Mouse (Mus musculus) inflammation-experienced regulatory T-cells, adult 6 months (primary cell): ENCODE measurements around the gene 4930572O03Rik. TPM values are rescaled to one million over a fixed set of nuclear protein-coding genes. Genes with fewer than 3 reads are reported as not detected.
"Not testable (repeated sequence)": the region's sequence is repeated elsewhere in the genome, so short reads cannot be mapped to it uniquely, and the experiment has no call there.

Experiments
- ATAC-seq: one replicate; pipeline ENCODE4 v1.8.0; 2017
- polyA plus RNA-seq, 3 experiments: library from polyadenylated mRNA; unstranded; fragments of 100-300 nt; shearing (Covaris generic); gene quantifications; one replicate each; pipeline ENCODE4 v1.2.1; 2017

Gene 4930572O03Rik
- not detected for polyA plus RNA-seq

DNA sequence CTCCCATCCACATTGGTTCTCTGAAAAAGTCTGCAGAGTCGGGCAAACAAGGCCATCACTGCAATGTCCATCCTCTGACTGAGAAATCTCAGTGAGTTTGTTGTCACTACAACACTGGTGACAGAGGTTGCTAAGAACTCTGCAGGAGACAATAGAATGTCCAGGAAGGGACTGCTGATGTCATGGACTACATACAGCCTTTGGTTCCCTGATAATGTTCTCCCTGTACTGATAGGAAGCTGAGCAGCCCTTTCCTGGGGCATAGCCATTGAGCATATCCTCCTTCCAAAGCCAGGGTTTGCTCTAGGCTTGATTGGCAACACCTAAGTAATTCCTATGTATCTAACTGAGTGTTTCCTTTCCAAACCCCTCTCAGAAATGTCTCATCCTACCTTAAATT, at the start of gene 4930572O03Rik:
TSS of gene 4930572O03Rik (minus strand) at position 101 of the 400 bp plus-strand sequence.
- ATAC-seq: not testable (repeated sequence)

DNA sequence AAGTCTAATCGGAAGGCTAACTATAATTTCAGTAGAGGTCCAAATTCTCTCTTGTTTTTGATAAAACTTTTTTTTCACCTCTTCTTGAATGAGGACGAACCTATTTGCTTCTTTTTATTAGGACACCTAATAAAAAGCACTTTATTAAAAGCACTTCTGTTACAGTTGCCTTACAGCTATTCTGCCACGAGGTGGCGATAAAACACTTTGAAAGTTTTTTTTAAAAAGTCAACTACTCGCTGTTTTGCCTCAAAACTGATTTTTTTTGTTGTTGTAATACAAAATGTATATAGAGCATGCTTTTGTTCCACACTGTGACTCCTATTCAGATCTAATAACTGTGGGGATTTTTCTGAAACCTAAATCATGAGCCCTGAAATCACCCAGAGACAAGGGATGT, 46.0 kb upstream of the 4930572O03Rik start:
- ATAC-seq: not testable (repeated sequence)

DNA sequence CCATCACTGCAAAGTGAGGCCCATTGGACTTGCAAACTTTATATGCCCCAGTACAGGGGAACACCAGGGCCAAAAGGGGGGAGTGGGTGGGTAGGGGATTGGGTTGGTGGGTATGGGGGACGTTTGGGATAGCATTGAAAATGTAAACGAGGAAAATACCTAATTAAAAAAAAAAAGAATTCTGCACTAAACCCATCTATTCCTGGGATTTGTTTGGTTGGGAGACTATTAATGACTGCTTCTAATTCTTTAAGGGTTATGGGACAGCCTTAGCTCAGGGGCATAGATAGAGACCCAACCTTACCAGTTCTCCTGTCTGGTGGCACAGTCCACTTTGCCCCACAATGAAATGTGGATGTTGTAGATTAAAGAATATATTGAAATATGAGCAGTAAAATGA, 40.9 kb upstream of the 4930572O03Rik start:
- ATAC-seq: not testable (repeated sequence)

DNA sequence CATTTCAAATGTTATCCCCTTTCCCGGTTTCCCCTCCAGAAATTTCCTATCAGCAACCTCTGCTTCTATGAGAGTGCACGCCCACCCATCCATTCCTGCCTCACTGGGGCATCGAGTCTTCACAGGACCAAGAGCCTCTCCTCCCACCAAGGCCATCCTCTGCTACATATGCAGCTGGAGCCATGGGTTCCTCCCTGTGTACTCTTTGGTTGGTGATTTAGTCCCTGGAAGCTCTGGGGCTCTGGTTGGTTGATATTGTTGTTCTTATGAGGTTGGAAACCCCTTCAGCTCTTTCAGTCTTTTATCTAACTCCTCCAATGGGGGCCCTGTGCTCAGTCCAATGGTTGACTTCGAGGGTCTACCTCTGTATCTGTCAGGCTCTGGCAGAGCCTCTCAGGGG, 35.0 kb upstream of the 4930572O03Rik start:
- ATAC-seq: not testable (repeated sequence)

DNA sequence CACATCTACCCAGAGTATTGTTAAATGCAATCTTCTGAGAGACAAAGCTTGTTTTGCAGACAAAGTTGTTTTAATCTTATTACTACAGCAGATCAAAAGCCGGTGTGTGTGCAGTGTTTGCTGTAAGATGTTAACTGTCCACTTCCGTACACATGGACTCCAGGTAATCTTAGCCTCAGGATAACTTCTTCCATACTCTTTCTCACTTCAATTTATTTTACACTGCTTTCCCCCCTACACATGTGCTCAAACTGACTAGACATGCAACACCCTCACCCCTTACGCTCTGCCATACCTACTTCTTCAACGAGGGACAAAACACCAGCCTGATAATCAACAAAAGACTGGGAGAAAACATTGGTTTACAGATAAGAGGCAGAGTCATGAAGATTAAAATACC, 34.0 kb upstream of the 4930572O03Rik start:
- ATAC-seq: not testable (repeated sequence)

DNA sequence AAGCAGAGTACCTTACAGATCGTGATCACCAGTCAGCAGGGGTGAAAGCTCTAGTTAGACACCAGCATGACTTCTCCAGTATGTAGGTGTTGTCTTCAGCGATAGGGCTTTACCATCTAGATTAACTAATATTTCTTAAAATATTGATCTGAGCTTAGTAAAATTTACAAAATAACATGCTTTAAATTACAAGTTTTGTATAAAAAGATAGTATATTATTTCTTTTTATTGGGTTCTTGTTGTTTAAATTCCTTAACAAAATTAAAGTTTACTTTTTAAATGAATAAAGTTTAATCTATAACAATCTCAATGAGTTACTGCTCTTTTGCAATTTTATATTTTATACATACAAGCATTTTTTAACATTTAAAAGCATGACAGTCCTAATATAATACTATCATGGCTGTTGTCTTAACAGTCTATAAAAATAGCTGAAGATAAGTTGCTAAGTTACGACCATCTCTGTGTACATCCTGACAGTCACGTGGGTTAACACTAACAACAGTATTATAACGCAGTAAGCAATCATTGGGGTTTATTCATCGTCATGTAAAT, 32.9 kb upstream of the 4930572O03Rik start:
- peak; percentile 58 for ATAC-seq

DNA sequence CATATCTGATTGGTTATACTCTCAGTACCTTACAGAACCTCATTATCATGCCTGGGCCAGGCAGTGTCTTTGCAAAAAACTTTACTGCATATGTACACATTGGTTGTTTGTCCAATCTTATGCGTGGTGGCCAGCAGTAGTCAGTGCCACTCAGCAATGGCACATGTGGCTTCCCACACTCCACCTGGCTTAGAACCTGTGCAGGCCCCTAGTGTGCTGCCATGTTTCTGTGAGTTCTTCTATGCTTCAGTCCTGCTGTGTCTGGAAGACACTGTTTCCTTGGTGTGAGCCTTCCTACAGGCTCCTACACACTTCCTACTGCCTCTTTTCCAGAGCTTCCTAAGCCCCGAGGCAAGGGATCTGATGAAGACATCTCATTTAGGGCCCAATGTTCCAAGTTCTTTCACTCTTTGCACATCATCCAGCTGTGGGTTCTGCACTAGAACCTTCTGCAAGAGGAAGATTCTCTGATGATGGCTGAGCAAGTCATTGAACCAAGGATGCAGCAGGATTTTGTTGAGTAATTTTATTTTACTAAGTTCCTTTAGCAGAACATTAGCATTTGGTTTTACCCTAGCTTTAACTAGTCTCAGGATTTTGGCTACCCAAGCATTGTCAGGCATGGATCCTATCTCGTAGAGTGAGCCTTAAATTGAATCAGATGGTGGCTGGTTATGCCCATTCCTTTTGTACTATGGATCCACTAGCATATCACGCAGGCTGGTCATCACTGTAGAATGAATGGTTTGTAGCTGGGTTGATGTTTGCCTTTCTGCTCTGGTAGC, 32.2 kb upstream of the 4930572O03Rik start:
- ATAC-seq: peak; percentile 38

DNA sequence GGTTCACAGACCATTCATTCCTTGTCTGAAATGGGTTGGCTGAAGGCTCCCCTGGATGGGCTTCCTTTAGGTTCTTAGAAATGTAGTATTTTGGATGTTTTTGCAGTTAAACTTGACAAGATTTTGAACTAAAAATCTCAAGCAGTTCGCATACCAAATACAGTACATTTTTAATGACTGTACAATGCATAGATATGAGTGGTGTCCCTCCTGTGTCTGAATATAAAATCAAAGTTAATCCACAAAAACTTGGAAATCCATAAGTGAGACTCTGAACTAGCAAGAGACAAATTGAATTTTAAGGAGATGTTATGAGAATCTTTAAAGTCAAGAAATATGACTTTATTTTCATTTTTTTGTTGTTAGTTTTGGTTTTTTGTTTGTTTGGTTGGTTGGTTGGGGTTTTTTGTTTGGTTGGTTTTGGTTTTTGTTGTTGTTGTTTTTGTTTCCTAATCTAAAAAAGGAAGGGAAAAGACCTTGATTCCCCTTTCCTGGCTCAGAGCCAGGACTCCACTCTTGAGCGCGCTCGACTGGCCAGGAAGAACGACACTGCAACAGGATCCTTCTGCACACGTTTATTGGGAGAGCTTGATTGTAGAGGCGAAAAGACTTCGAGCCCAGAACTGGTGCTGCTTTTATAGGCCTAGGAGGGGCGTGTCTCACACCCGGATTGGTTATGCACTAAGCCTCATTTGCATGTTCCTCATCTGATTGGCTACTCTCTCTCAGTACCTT, 24.6 kb upstream of the 4930572O03Rik start:
- not testable (repeated sequence) for ATAC-seq

DNA sequence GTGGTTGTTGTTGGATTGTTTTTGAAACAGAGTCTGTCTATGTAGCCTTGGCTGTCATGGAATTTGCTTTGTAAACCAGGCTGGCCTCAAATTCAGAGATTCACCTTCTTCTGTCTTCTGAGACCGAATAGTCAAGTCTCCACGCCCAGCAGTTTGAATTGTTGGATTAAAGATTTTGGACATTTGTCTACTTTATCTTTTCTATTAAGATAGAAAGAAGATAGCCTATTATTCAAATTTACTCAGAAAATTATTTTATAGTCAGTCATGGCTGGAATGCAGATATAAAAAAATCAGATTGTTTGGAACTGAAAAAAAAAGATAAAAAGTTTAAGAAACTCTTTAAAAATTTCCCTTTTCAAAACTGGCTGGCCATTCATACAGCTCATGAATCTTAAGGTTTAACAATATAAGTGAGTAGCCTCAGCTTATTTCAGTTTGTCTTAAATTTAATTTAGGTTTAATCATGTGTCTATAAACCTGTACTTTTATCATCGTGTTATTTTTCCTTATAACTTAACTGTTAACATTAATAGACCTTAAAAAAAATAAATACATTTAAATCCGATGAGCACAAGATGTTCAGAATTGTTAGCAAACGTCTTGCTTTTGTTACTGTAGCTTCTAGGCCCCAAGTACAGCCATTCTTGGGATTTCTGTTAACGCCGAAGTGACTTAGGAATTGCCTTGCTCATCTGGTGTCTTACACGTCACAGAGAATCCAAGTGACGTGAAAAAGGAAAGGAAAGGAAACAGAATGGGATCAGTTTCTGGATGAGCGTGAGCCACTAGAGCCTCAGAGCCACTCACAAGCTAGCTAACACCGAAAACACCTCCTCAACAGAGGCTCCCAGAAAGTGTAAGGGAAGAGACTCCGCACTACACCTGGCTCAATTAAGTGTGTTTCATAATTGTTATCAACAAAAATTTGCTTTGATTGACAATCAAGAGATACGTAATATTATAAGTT, 23.4 kb upstream of the 4930572O03Rik start:
- not testable (repeated sequence) for ATAC-seq

DNA sequence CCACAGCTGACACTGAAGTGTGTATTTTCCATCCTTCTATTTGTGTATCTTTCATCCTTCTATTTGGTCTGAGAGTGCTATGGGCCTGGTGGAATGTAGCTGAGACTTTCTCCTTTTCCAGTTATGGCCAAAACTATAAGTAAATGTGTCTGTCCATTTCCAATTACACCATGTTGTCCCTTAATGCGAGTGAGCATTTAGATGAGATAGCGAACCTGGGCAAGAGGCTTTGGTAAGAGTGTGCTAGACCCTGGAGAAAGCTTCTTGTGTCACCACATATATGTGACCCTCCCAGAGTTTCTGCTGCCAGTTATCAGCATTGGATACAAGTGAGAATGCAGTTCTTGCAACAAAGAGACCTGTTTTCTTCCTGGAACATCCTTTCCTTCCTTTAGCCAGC, 22.0 kb upstream of the 4930572O03Rik start:
- ATAC-seq: not testable (repeated sequence)

DNA sequence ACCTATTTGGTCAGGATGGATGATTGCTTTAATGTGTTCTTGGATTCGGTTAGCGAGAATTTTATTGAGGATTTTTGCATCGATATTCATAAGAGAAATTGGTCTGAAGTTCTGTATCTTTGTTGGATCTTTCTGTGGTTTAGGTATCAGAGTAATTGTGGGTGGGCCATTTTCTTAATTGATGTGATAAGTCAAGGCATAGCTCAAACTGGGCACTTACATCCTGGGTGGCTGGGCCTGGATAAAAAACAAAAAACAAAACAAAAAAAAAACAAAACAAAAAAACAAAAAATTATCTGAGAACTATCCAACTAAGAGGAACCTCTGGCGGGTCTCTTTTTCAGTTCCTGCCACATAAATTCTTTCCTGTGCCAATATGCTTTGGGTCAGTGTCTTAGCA, 20.9 kb upstream of the 4930572O03Rik start:
- ATAC-seq: not testable (repeated sequence)

DNA sequence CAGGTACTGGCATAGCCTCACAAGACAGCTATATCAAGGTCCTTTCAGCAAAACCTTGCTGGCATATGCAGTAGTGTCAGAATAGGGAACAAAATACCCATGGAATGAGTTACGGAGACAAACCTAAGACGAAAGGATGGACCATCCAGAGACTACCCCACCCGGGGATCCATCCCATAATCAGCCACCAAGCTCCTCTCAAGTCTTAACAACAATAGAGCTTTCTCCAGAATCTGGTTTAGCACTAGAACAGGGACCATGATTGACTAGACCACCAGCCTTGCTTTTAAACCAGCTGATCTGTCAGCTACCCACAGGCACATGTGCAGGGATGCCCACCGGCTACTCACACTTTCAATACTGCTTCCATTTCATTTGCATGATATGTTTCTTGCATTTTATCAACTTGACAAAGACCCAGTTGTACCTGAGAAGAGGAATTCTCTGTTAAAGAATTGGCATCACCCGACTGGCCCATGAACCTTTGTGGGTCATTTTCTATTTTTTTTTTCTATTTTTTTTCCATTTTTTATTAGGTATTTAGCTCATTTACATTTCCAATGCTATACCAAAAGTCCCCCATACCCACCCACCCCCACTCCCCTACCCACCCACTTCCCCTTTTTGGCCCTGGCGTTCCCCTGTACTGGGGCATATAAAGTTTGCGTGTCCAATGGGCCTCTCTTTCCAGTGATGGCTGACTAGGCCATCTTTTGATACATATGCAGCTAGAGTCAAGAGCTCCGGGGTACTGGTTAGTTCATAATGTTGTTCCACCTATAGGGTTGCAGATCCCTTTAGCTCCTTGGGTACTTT, 17.8 kb upstream of the 4930572O03Rik start:
- not testable (repeated sequence) for ATAC-seq

DNA sequence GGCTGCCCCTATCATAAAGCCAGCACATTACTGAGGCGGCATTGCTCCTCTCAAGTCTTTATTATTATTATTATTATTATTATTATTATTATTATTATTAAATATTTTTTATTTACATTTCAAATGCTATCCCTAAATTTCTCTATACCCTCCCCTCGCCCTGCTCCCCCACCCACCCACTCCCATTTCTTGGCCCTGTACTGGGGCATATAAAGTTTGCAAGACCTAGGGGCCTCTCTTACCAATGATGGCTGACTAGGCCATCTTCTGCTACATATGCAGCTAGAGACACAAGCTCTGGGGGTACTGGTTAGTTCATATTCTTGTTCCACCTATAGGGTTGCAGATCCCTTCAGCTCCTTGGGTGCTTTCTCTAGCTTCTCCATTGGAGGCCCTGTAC, 17.1 kb upstream of the 4930572O03Rik start:
- not testable (repeated sequence) for ATAC-seq

DNA sequence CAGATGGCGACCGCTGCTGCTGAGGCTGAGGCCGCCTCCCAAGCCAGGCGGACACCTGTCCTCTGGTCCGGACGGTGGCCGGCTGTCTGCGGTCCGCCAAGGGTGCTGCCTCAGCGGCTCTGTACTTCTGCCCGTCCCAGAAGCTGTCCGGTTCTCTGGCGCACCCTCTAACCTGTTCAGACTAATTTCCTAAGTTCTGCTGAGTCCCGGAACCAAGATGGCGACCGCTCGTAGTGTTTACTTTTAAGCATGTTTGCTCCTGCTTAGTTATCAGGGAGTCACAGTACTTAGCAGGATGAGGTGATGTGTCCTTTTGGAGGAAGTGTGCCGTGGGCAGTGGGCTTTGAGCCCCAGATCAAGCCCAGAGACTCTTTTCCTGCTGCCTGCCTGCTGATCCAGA, 13.9 kb upstream of the 4930572O03Rik start:
- ATAC-seq: not testable (repeated sequence)

DNA sequence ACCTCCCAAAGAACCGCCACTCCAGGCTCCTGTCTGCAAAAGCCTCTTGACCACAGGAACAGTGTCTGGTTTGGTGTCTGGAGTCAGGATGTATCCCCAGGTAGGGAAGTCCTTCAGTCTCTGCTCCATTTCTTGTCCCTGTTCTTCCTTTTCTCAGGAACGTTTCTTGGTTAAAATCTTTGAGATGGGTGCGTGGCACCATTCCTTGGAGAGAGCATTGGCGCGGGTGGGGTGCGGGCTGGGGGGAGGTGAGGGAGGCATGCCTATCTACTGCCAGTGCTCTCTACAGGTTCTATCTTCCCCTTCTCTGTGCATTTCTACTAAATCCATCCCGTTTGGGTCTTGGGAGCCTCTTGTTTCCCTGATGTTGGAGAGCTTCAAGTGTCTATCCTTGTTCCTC, 7.0 kb upstream of the 4930572O03Rik start:
- ATAC-seq: not testable (repeated sequence)

DNA sequence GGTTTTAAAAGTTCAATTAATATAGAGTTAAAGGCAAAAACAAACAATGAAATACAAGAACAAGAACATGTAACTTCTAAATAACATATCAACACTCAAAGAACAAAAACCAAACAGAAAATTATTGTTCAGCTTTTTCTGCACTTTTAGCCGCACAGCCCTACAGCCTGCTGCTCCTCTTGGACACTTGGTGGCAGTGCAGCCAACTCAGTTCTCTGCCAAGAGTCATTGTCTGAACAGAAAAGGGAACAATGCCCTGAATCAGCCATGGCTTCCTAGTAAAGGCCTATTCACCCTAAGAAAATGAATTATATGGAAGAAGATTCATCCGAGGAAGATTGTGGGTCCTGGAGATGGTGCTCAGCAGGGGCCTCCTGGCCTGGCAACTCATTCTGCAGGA, 4.5 kb downstream of the 4930572O03Rik start:
- ATAC-seq: not testable (repeated sequence)

DNA sequence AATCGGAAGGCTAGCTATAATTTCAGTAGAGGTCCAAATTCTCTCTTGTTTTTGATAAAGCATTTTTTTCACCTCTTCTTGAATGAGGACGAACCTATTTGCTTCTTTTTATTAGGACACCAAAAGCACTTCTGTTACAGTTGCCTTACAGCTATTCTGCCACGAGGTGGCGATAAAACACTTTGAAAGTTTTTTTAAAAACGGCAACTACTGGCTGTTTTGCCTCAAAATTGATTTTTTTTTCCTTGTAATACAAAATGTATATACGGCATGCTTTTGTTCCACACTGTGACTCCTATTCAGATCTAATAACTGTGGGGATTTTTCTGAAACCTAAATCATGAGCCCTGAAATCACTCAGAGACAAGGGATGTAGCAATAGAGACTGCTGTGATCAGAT, 11.2 kb downstream of the 4930572O03Rik start:
- not testable (repeated sequence) for ATAC-seq

DNA sequence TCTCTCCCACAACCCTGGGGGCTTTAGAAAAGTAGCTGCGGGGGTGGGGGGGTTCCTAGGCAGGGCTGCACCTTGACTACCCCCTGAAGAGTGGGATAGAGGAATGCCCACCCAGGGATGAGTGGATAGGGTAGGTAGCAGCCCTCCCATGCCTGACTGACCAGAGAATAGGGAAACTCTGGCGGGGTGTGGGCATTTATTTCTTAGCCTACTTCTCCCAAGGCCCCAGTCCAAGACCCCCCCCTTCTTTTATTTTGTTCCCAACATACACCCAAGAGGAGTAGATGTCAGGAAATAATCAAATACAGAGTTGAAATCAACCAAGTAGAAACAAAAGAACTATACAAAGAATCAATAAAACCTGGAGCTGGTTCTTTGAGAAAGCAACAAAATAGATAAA, 19.2 kb downstream of the 4930572O03Rik start:
- not testable (repeated sequence) for ATAC-seq

DNA sequence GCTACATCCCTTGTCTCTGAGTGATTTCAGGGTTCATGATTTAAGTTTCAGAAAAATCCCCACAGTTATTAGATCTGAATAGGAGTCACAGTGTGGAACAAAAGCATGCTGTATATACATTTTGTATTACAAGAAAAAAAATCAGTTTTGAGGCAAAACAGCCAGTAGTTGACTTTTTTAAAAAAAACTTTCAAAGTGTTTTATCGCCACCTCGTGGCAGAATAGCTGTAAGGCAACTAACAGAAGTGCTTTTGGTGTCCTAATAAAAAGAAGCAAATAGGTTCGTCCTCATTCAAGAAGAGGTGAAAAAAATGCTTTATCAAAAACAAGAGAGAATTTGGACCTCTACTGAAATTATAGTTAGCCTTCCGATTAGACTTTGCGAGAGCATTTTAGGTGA, 26.8 kb downstream of the 4930572O03Rik start:
- ATAC-seq: not testable (repeated sequence)

DNA sequence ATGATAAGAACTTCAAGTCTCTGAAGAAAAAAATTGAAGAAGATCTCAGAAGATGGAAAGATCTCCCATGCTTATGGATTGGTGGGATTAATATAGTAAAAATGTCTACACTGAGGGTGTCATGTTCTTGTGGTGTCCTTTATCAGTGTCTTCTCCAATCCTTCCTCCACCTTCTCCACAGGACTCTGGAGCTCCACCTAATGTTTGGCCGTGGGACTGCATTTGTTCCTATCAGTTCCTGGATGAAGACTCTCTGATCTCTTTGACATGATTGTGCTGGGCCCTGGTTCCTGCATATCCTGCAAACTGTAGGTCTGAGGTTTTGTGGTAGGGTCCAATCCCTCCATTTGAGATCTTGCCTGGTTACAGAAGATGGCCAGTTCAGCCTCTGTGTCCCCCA, 28.7 kb downstream of the 4930572O03Rik start:
- ATAC-seq: not testable (repeated sequence)

DNA sequence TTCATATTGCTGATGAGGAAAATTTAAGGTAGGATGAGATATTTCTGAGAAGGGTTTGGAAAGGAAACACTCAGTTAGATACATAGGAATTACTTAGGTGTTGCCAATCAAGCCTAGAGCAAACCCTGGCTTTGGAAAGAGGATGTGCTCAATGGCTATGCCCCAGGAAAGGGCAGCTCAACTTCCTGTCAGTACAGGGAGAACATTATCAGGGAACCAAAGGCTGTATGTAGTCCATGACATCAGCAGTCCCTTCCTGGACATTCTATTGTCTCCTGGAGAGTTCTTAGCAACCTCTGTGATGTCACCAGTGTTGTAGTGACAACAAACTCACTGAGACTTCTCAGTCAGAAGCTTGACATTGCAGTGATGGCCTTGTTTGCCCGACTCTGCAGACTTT, 38.1 kb downstream of the 4930572O03Rik start, which contains the start of gene Speer4d:
TSS of gene Speer4d (plus strand) at position 301 of the 400 bp plus-strand sequence.
- not testable (repeated sequence) for ATAC-seq
